8 mouse cellular contexts compared by ENCODE assay signal in genomic region chrX:75514179-75514972, GRCm38 (mm10). TPM values are rescaled to one million over a fixed set of nuclear protein-coding genes. Genes with fewer than 3 reads are reported as not detected.
A peak's percentile ranks its signal among the peaks of the same experiment; 100 is the strongest.
DNase-seq lines count a peak whose midpoint lies in the region; ATAC-seq lines count a peak whose summit lies in the region.

TSS of gene Vbp1 (plus strand) at chrX:75514299.

- peak; percentile 95 for DNase-seq in adipocyte (ENCODE audit: low spot score)
- DNase-seq in embryo, embryonic 10 days (ENCODE audit: low spot score): peak; percentile 94
- DNase-seq in gastrocnemius, postnatal 10 days: peak; percentile 65
- DNase-seq in induced T-regulatory cell, adult 2 months (ENCODE audit: low read depth): peak; percentile 91
- peak; percentile 81 to 91 for DNase-seq in left cerebral cortex, adult 9 months (ENCODE audit: low spot score in 2 of 2)
- peak; percentile 78 for DNase-seq in right cerebral cortex, postnatal 14 days
- peak; percentile 73 to 83 for DNase-seq in urinary bladder, postnatal 36 days (ENCODE audit: low spot score in 2 of 2)

- peak; percentile 100 for ATAC-seq in megakaryocyte progenitor cell, adult 5-6 weeks (replicated peaks; ENCODE audit: poor library complexity)

RNA-seq across cellular contexts. Expression of gene Vbp1, which starts in this region (rescaled TPM):
- 10 to 100 TPM; 45.9 to 51.7 TPM for total RNA-seq in gastrocnemius, postnatal 10 days (2021)
- 121 and 131 TPM in 2 replicates for total RNA-seq in megakaryocyte progenitor cell, adult 5-6 weeks (2015)
- total RNA-seq in megakaryocyte progenitor cell, adult 5-6 weeks (2017): 144 and 152 TPM in 2 replicates

Comparison
In these comparisons a context has a peak if more than half of its experiments do, and no peak if none do; other contexts are left out.
1. Peak in every context shown above with its lines: DNase-seq and ATAC-seq.